Mouse (Mus musculus): ENCODE data around the gene Vdac1. TPM values are rescaled to one million over a fixed set of nuclear protein-coding genes. Genes with fewer than 3 reads are reported as not detected.

Vdac1 gene
- 23.1 and 47.0 TPM in 2 replicates for polyA plus RNA-seq (2012; rRNA removed)

- TF ChIP-seq CTCF (IDR thresholded peaks at IDR 0.05; ENCODE audit: extremely low read depth, insufficient read length, insufficient replicate concordance, low read depth, low read length) (no peak), POLR2A (IDR thresholded peaks at IDR 0.05; ENCODE audit: low read depth, low read length) (peak; percentile 65)
- WGBS = under 1% methylated on average over 84 of the region's 84 CpGs
- H3K4me1 ChIP-seq (ENCODE audit: control insufficient read depth, insufficient read depth, insufficient read length, low read length) = peaks cover 30% of the 10 kb centered on the region
Measured at GRCm38 (mm10) chr11:52360471-52361277, at the start of gene Vdac1. Vdac1 (plus strand) TSS chr11:52360860.

GRCm38 (mm10) chr11:52314102-52314793, 46.4 kb upstream of the Vdac1 start:
- Histone ChIP-seq H3K4me3 (ENCODE audit: low read depth, low read length) (no peak overlapping the region), H3K27ac (ENCODE audit: insufficient read depth, low read depth, low read length) (no peak overlapping the region), H3K27me3 (ENCODE audit: control insufficient read depth, insufficient read depth, low read length) (peaks cover 8% of the 10 kb centered on the region; the same call in 1 of the 2 replicates), H3K4me1 (ENCODE audit: control insufficient read depth, insufficient read depth, insufficient read length, low read length) (no peaks in the 10 kb centered on the region), H3K36me3 (ENCODE audit: control insufficient read depth, insufficient read depth, low read length) (no peaks in the 10 kb centered on the region)
- no peak for TF ChIP-seq POLR2A (IDR thresholded peaks at IDR 0.05; ENCODE audit: low read depth, low read length)
- TF ChIP-seq CTCF (IDR thresholded peaks at IDR 0.05; ENCODE audit: extremely low read depth, insufficient read length, insufficient replicate concordance, low read depth, low read length) = no peak
- WGBS = 13% methylated on average over 26 of the region's 26 CpGs

More at GRCm38 (mm10) chr11:52360471-52361277, at the start of gene Vdac1:
- Histone ChIP-seq H3K4me3 (ENCODE audit: low read depth, low read length) (peak within 1 kb of the TSS; percentile 72), H3K27me3 (ENCODE audit: control insufficient read depth, insufficient read depth, low read length) (no peaks in the 10 kb centered on the region), H3K36me3 (ENCODE audit: control insufficient read depth, insufficient read depth, low read length) (no peaks in the 10 kb centered on the region), H3K27ac (ENCODE audit: insufficient read depth, low read depth, low read length) (peak within 1 kb of the TSS; percentile 98)

GRCm38 (mm10) chr11:52318445-52318844, 42.2 kb upstream of the Vdac1 start:
- Histone ChIP-seq H3K4me1 (ENCODE audit: control insufficient read depth, insufficient read depth, insufficient read length, low read length) (no peaks in the 10 kb centered on the region), H3K27ac (ENCODE audit: insufficient read depth, low read depth, low read length) (no peak overlapping the region), H3K27me3 (ENCODE audit: control insufficient read depth, insufficient read depth, low read length) (peaks cover 8% of the 10 kb centered on the region; the same call in 1 of the 2 replicates), H3K36me3 (ENCODE audit: control insufficient read depth, insufficient read depth, low read length) (no peaks in the 10 kb centered on the region), H3K4me3 (ENCODE audit: low read depth, low read length) (no peak overlapping the region)
- no peak for TF ChIP-seq CTCF (IDR thresholded peaks at IDR 0.05; ENCODE audit: extremely low read depth, insufficient read length, insufficient replicate concordance, low read depth, low read length)
- TF ChIP-seq POLR2A (IDR thresholded peaks at IDR 0.05; ENCODE audit: low read depth, low read length) = no peak
- 59% methylated on average over 13 of the region's 13 CpGs for WGBS

- WGBS = 66% methylated on average over 4 of the region's 4 CpGs
- no peaks in the 10 kb centered on the region for H3K36me3 ChIP-seq (ENCODE audit: control insufficient read depth, insufficient read depth, low read length)
- H3K4me1 ChIP-seq (ENCODE audit: control insufficient read depth, insufficient read depth, insufficient read length, low read length) = no peaks in the 10 kb centered on the region
- H3K4me3 ChIP-seq (ENCODE audit: low read depth, low read length) = no peak overlapping the region
- no peak overlapping the region for H3K27ac ChIP-seq (ENCODE audit: insufficient read depth, low read depth, low read length)
- TF ChIP-seq POLR2A (IDR thresholded peaks at IDR 0.05; ENCODE audit: low read depth, low read length) = no peak
- TF ChIP-seq CTCF (IDR thresholded peaks at IDR 0.05; ENCODE audit: extremely low read depth, insufficient read length, insufficient replicate concordance, low read depth, low read length) = no peak
- H3K27me3 ChIP-seq (ENCODE audit: control insufficient read depth, insufficient read depth, low read length) = peaks cover under 1% of the 10 kb centered on the region; the same call in 1 of the 2 replicates
Measured at GRCm38 (mm10) chr11:52319664-52320063, 41.0 kb upstream of the Vdac1 start.

GRCm38 (mm10) chr11:52320529-52320928, 40.1 kb upstream of the Vdac1 start:
- TF ChIP-seq POLR2A (IDR thresholded peaks at IDR 0.05; ENCODE audit: low read depth, low read length) = no peak
- Histone ChIP-seq H3K27me3 (ENCODE audit: control insufficient read depth, insufficient read depth, low read length) (no peaks in the 10 kb centered on the region), H3K27ac (ENCODE audit: insufficient read depth, low read depth, low read length) (no peak overlapping the region), H3K4me3 (ENCODE audit: low read depth, low read length) (no peak overlapping the region), H3K36me3 (ENCODE audit: control insufficient read depth, insufficient read depth, low read length) (no peaks in the 10 kb centered on the region), H3K4me1 (ENCODE audit: control insufficient read depth, insufficient read depth, insufficient read length, low read length) (no peaks in the 10 kb centered on the region)
- WGBS = 81% methylated on average over 4 of the region's 4 CpGs

- Histone ChIP-seq H3K4me3 (ENCODE audit: low read depth, low read length) (no peak overlapping the region), H3K27me3 (ENCODE audit: control insufficient read depth, insufficient read depth, low read length) (no peaks in the 10 kb centered on the region), H3K4me1 (ENCODE audit: control insufficient read depth, insufficient read depth, insufficient read length, low read length) (no peaks in the 10 kb centered on the region), H3K36me3 (ENCODE audit: control insufficient read depth, insufficient read depth, low read length) (no peaks in the 10 kb centered on the region), H3K27ac (ENCODE audit: insufficient read depth, low read depth, low read length) (no peak overlapping the region)
- 33% methylated on average over 3 of the region's 3 CpGs for WGBS
- TF ChIP-seq POLR2A (IDR thresholded peaks at IDR 0.05; ENCODE audit: low read depth, low read length) (no peak), CTCF (IDR thresholded peaks at IDR 0.05; ENCODE audit: extremely low read depth, insufficient read length, insufficient replicate concordance, low read depth, low read length) (no peak)
Measured at GRCm38 (mm10) chr11:52321540-52321939, 39.1 kb upstream of the Vdac1 start.
